Mouse (Mus musculus) cerebellum, adult 2 months (tissue): ENCODE data around the gene Slc25a29. TPM values are rescaled to one million over a fixed set of nuclear protein-coding genes. Genes with fewer than 3 reads are reported as not detected.
A peak's percentile ranks its signal among the peaks of the same experiment; 100 is the strongest.

ENCODE experiments used
- DNase-seq, 2 experiments: peaks; one replicate each; pipeline ENCODE4 v3.0.0; 2021
- H3K27ac ChIP-seq: fragments of 200-500 bp; 2 replicates; pipeline ENCODE4 v1.5.1; 2012; ENCODE audit warnings: low read length, control low read depth, inconsistent platforms; ENCODE audit not compliant: insufficient read depth
- H3K27me3 ChIP-seq: fragments of 200-500 bp; 2 replicates; pipeline ENCODE4 v1.6.1; 2012; ENCODE audit warnings: inconsistent platforms, mild to moderate bottlenecking, low read length, moderate library complexity; ENCODE audit not compliant: control insufficient read depth, insufficient read depth
- H3K4me1 ChIP-seq: fragments of 200-500 bp; 2 replicates; pipeline ENCODE4 v1.6.1; 2011; ENCODE audit warnings: low read length; ENCODE audit not compliant: control insufficient read depth, insufficient read depth
- H3K4me3 ChIP-seq: fragments of 200-500 bp; replicated peaks from 2 replicates; pipeline ENCODE3; 2011; ENCODE audit warnings: mild to moderate bottlenecking, low read depth, low read length, control low read depth; ENCODE audit not compliant: insufficient read depth
- CTCF ChIP-seq: fragments of 200-500 bp; IDR thresholded peaks from 2 replicates; pipeline ENCODE4 v1.5.1; 2011; ENCODE audit warnings: low read depth, mild to moderate bottlenecking, control low read depth, low read length, moderate library complexity, borderline replicate concordance; ENCODE audit not compliant: insufficient read depth
- POLR2A ChIP-seq: fragments of 200-500 bp; IDR thresholded peaks from 2 replicates; pipeline ENCODE4 v1.6.1; 2011; ENCODE audit warnings: low read length, control low read depth, borderline replicate concordance; ENCODE audit not compliant: insufficient read depth
- WGBS: fragments of 180-500 bp; shearing (Covaris S2); methylation state at CpG from one replicate; pipeline ENCODE4 v1.1.7; 2018; 5-methylcytosine and 5-hydroxymethylcytosine counted together
- polyA plus RNA-seq: library from polyadenylated mRNA; depleted of rRNA; stranded (reverse); fragments of >200 nt; gene quantifications from 2 replicates; pipeline ENCODE4 v1.2.3, GENCODE M21; 2012; rRNA removed

The Slc25a29 gene
- polyA plus RNA-seq, 1 experiment, result 42.4 TPM

GRCm38 (mm10) chr12:108792546-108793452, 42.9 kb downstream of the Slc25a29 start, which contains the start of gene Yy1:
TSS of gene Yy1 (plus strand) at chr12:108792973.
- peak; percentile 97 to 99 for DNase-seq
- no peaks in the 10 kb centered on the region; the same call in 1 of the 2 replicates for H3K4me1 ChIP-seq
- peak within 1 kb of the TSS; percentile 92 for H3K27ac ChIP-seq
- TF ChIP-seq POLR2A, result peak; percentile 58
- TF ChIP-seq CTCF, result no peak
- under 1% methylated on average over 84 of the region's 127 CpGs for WGBS
- no peaks in the 10 kb centered on the region for H3K27me3 ChIP-seq
- peak within 1 kb of the TSS; percentile 100 for H3K4me3 ChIP-seq

- WGBS, result under 1% methylated on average over 52 of the region's 52 CpGs
- TF ChIP-seq POLR2A (peak; percentile 31; the same call in 1 of the 2 replicates), CTCF (no peak)
- no peaks in the 10 kb centered on the region for H3K27me3 ChIP-seq
- peak; percentile 80 to 81 for DNase-seq
- no peaks in the 10 kb centered on the region; the same call in 1 of the 2 replicates for H3K4me1 ChIP-seq
- peak overlapping the region; percentile 86 for H3K27ac ChIP-seq
- H3K4me3 ChIP-seq, result peak overlapping the region; percentile 97
Measured at GRCm38 (mm10) chr12:108792152-108792545, 43.5 kb downstream of the Slc25a29 start.

- no peak overlapping the region for H3K27ac ChIP-seq
- TF ChIP-seq CTCF (no peak), POLR2A (no peak)
- H3K4me3 ChIP-seq, result no peak overlapping the region
- DNase-seq, result no peak
- H3K27me3 ChIP-seq, result no peaks in the 10 kb centered on the region
- WGBS, result 91% methylated on average over 2 of the region's 2 CpGs
- no peaks in the 10 kb centered on the region; the same call in 1 of the 2 replicates for H3K4me1 ChIP-seq
Measured at GRCm38 (mm10) chr12:108787329-108787728, 48.4 kb downstream of the Slc25a29 start.

- DNase-seq, result no peak
- no peak overlapping the region for H3K4me3 ChIP-seq
- TF ChIP-seq CTCF, result no peak
- TF ChIP-seq POLR2A, result no peak
- 92% methylated on average over 4 of the region's 4 CpGs for WGBS
- H3K4me1 ChIP-seq, result no peaks in the 10 kb centered on the region
- no peak overlapping the region for H3K27ac ChIP-seq
- no peaks in the 10 kb centered on the region for H3K27me3 ChIP-seq
Measured at GRCm38 (mm10) chr12:108785161-108785560, 50.5 kb downstream of the Slc25a29 start.

GRCm38 (mm10) chr12:108780108-108780877, 55.4 kb downstream of the Slc25a29 start:
- TF ChIP-seq CTCF (no peak), POLR2A (no peak)
- H3K27me3 ChIP-seq, result no peaks in the 10 kb centered on the region
- WGBS, result 96% methylated on average over 7 of the region's 7 CpGs
- no peaks in the 10 kb centered on the region for H3K4me1 ChIP-seq
- no peak for DNase-seq
- H3K27ac ChIP-seq, result no peak overlapping the region
- no peak overlapping the region for H3K4me3 ChIP-seq

Other genes with a start within 250 kb of the Slc25a29 start
- 7.4 and 8.3 TPM in 2 replicates for gene Degs2, start 133.6 kb downstream of the Slc25a29 start, polyA plus RNA-seq
- 23.9 and 26.3 TPM in 2 replicates for gene Yy1, start 42.9 kb downstream of the Slc25a29 start, polyA plus RNA-seq
- gene Slc25a47, start 163 bp upstream of the Slc25a29 start, polyA plus RNA-seq, result 9.8 and 12.5 TPM in 2 replicates
- 14.6 and 16.0 TPM in 2 replicates for gene Wdr25, start 57.7 kb upstream of the Slc25a29 start, polyA plus RNA-seq
- 120 and 128 TPM in 2 replicates for gene Wars, start 58.3 kb upstream of the Slc25a29 start, polyA plus RNA-seq
- gene Begain, start 232.3 kb upstream of the Slc25a29 start, polyA plus RNA-seq, result 64.5 and 76.4 TPM in 2 replicates